Mouse (Mus musculus): ENCODE data around the gene Kcnd1.

GRCm38 (mm10) chrX:7782603-7783092 lies 39.4 kb upstream of the Kcnd1 start:
- TF ChIP-seq CTCF (IDR thresholded peaks at IDR 0.05; ENCODE audit: low read depth) (no peak), EP300 (IDR thresholded peaks at IDR 0.05; ENCODE audit: low read depth) (no peak)

All from heart, postnatal 0 days (tissue).